Mouse (Mus musculus) naive thymus-derived CD4-positive, alpha-beta T cell, adult 5 months (primary cell): ENCODE measurements around the gene Lamtor3. TPM values are rescaled to one million over a fixed set of nuclear protein-coding genes. Genes with fewer than 3 reads are reported as not detected.

Source experiments
- polyA plus RNA-seq: library from polyadenylated mRNA; unstranded; fragments of 100-300 nt; shearing (Covaris generic); gene quantifications from one replicate; pipeline ENCODE4 v1.2.1, GENCODE M21; 2017

Gene Lamtor3
- 58.7 TPM for polyA plus RNA-seq

DNA sequence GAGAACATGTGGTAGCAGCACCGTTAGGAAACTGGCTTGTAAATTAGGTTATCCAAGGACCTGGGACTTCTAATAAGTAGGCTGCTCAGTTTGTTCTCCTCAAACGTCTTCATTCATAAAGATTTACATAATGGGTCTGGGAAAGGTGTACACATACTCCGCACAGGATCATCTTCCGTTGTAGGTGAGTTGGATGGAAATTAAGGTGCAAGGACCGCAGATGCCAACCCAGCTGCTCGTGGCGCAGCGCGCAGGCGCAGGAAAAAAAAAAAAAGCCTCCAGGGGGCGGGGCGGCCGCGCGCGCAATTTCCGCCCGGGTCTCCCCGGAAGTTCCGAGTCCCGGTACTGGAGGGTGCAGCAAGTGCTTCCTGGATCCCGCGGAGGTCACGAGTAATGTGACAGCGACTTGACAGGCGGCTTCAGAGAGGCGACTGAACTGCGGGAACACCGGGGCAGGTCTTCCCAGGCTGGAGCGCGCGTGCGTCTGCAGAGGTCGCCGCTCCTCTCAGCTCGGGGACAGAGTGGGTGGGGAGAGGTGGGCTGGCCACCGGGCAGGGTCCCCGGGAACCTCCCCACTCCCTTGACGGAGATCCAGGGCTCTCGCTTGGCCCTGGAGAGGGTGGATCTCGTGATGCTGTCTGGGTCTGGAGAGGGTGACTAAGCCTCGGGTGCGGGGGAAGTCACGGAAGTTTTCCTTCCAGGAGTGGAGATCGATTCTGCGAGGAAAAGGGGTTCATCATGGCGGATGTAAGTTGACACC, at the start of gene Lamtor3:
Gene Lamtor3, plus strand, starts transcription at position 335 of the 760 bp plus-strand sequence.

Other genes with a start within 250 kb of the Lamtor3 start
- not detected for gene Gm21962, start 247.0 kb upstream of the Lamtor3 start, polyA plus RNA-seq
- gene H2afz, start 54.0 kb upstream of the Lamtor3 start, polyA plus RNA-seq, result 854 TPM
- gene Dnajb14, start 50.8 kb upstream of the Lamtor3 start, polyA plus RNA-seq, result 5.5 TPM
- 70.9 TPM for gene Dapp1, start 63.0 kb downstream of the Lamtor3 start, polyA plus RNA-seq
- gene 1110002E22Rik, start 146.5 kb downstream of the Lamtor3 start, polyA plus RNA-seq, result not detected
- not detected for gene Gm5105, start 148.9 kb downstream of the Lamtor3 start, polyA plus RNA-seq
- 7.0 TPM for gene Trmt10a, start 224.9 kb downstream of the Lamtor3 start, polyA plus RNA-seq
- 6.5 TPM for gene Mttp, start 226.5 kb downstream of the Lamtor3 start, polyA plus RNA-seq